13 mouse cellular contexts compared by ENCODE assay signal in genomic region chr3:157549758-157550600, GRCm38 (mm10). TPM values are rescaled to one million over a fixed set of nuclear protein-coding genes. Genes with fewer than 3 reads are reported as not detected.
DNase-seq lines count a peak whose midpoint lies in the region; ATAC-seq and TF ChIP-seq lines count a peak whose summit lies in the region.
"Had no signal": no experiment of that assay in that cellular context is flagged by ENCODE, and none has a peak within 500 bp of the region (broad histone marks: within the 10 kb centered on the region; RNA-seq: fewer than 3 reads in every experiment).

No protein-coding gene starts in this region.

- no peaks in the 10 kb centered on the region for H3K27me3 ChIP-seq in hindbrain, embryonic 11.5 days (ENCODE audit: control insufficient read depth, insufficient read depth, low read length)
- no peaks in the 10 kb centered on the region for H3K27me3 ChIP-seq in hindbrain, embryonic 13.5 days
- H3K27me3 ChIP-seq in midbrain, embryonic 12.5 days = no peaks in the 10 kb centered on the region
- H3K27me3 ChIP-seq in midbrain, postnatal 0 days (ENCODE audit: insufficient read depth, low read length) = no peaks in the 10 kb centered on the region
- no peaks in the 10 kb centered on the region for H3K27me3 ChIP-seq in forebrain, postnatal 0 days (ENCODE audit: insufficient read depth, low read length)
- H3K27me3 ChIP-seq in midbrain, embryonic 16.5 days (ENCODE audit: control insufficient read depth, insufficient read depth, low read depth, low read length) = no peaks in the 10 kb centered on the region
- H3K27me3 ChIP-seq: heart, embryonic 15.5 days had no signal

- H3K9ac ChIP-seq in hindbrain, embryonic 11.5 days (ENCODE audit: low read depth, low read length) = no peak overlapping the region
- no peak overlapping the region for H3K9ac ChIP-seq in hindbrain, embryonic 13.5 days
- H3K9ac ChIP-seq in midbrain, embryonic 12.5 days (replicated peaks) = no peak overlapping the region
- H3K9ac ChIP-seq in midbrain, postnatal 0 days (replicated peaks; ENCODE audit: low read length, poor library complexity, severe bottlenecking) = no peak overlapping the region
- no peak overlapping the region for H3K9ac ChIP-seq in forebrain, postnatal 0 days
- no peak overlapping the region for H3K9ac ChIP-seq in midbrain, embryonic 16.5 days (ENCODE audit: low read depth, low read length)
- H3K9ac ChIP-seq: heart, embryonic 15.5 days had no signal

- H3K4me2 ChIP-seq in hindbrain, embryonic 11.5 days (replicated peaks; ENCODE audit: low read depth, low read length) = no peak overlapping the region
- no peak overlapping the region for H3K4me2 ChIP-seq in hindbrain, embryonic 13.5 days
- H3K4me2 ChIP-seq in midbrain, embryonic 12.5 days (replicated peaks) = no peak overlapping the region
- no peak overlapping the region for H3K4me2 ChIP-seq in midbrain, postnatal 0 days (ENCODE audit: low read depth, low read length, poor library complexity, severe bottlenecking)
- H3K4me2 ChIP-seq in forebrain, postnatal 0 days (ENCODE audit: low read depth) = no peak overlapping the region
- H3K4me2 ChIP-seq in midbrain, embryonic 16.5 days (ENCODE audit: low read length) = no peak overlapping the region
- H3K4me2 ChIP-seq: heart, embryonic 15.5 days had no signal

- H3K4me1 ChIP-seq in hindbrain, embryonic 11.5 days (replicated peaks; ENCODE audit: control insufficient read depth, insufficient read depth, low read length) = no peaks in the 10 kb centered on the region
- H3K4me1 ChIP-seq in hindbrain, embryonic 13.5 days (replicated peaks) = no peaks in the 10 kb centered on the region
- no peaks in the 10 kb centered on the region for H3K4me1 ChIP-seq in midbrain, embryonic 12.5 days
- H3K4me1 ChIP-seq in midbrain, postnatal 0 days (ENCODE audit: insufficient read depth, low read length) = no peaks in the 10 kb centered on the region
- no peaks in the 10 kb centered on the region for H3K4me1 ChIP-seq in forebrain, postnatal 0 days (ENCODE audit: insufficient read depth)
- H3K4me1 ChIP-seq in midbrain, embryonic 16.5 days (ENCODE audit: control insufficient read depth, insufficient read depth, low read length) = no peaks in the 10 kb centered on the region
- H3K4me1 ChIP-seq: heart, embryonic 15.5 days had no signal

- H3K4me3 ChIP-seq in hindbrain, embryonic 11.5 days (ENCODE audit: low read depth, low read length) = no peak overlapping the region
- no peak overlapping the region for H3K4me3 ChIP-seq in hindbrain, embryonic 13.5 days
- no peak overlapping the region for H3K4me3 ChIP-seq in midbrain, embryonic 12.5 days
- H3K4me3 ChIP-seq in midbrain, postnatal 0 days (ENCODE audit: low read depth, low read length) = no peak overlapping the region
- no peak overlapping the region for H3K4me3 ChIP-seq in forebrain, postnatal 0 days (ENCODE audit: low read depth, low read length)
- no peak overlapping the region for H3K4me3 ChIP-seq in midbrain, embryonic 16.5 days (ENCODE audit: low read depth, low read length)
- H3K4me3 ChIP-seq: heart, embryonic 15.5 days had no signal

- no peaks in the 10 kb centered on the region for H3K36me3 ChIP-seq in hindbrain, embryonic 11.5 days (ENCODE audit: control insufficient read depth, insufficient read depth, low read length)
- H3K36me3 ChIP-seq in hindbrain, embryonic 13.5 days = peaks cover 45% of the 10 kb centered on the region
- peaks cover 40% of the 10 kb centered on the region for H3K36me3 ChIP-seq in midbrain, embryonic 12.5 days
- peaks cover 33% of the 10 kb centered on the region; the same call in 1 of the 2 replicates for H3K36me3 ChIP-seq in midbrain, postnatal 0 days (ENCODE audit: insufficient read depth, low read length)
- peaks cover 32% of the 10 kb centered on the region for H3K36me3 ChIP-seq in forebrain, postnatal 0 days (ENCODE audit: insufficient read depth)
- peaks cover 23% of the 10 kb centered on the region for H3K36me3 ChIP-seq in midbrain, embryonic 16.5 days (ENCODE audit: control insufficient read depth, insufficient read depth, low read length)

- no peak for TF ChIP-seq CTCF in midbrain, postnatal 0 days (IDR thresholded peaks at IDR 0.05)
- TF ChIP-seq CTCF in forebrain, postnatal 0 days (IDR thresholded peaks at IDR 0.05; ENCODE audit: low read depth) = no peak

- no peaks in the 10 kb centered on the region for H3K9me3 ChIP-seq in hindbrain, embryonic 11.5 days (ENCODE audit: control insufficient read depth, low read length)
- no peaks in the 10 kb centered on the region for H3K9me3 ChIP-seq in hindbrain, embryonic 13.5 days
- no peaks in the 10 kb centered on the region for H3K9me3 ChIP-seq in midbrain, embryonic 12.5 days
- H3K9me3 ChIP-seq in midbrain, postnatal 0 days (ENCODE audit: low read length) = no peaks in the 10 kb centered on the region
- H3K9me3 ChIP-seq in forebrain, postnatal 0 days (ENCODE audit: low read length) = no peaks in the 10 kb centered on the region
- no peaks in the 10 kb centered on the region for H3K9me3 ChIP-seq in midbrain, embryonic 16.5 days (replicated peaks; ENCODE audit: control insufficient read depth, low read length, poor library complexity, severe bottlenecking)
- H3K9me3 ChIP-seq: heart, embryonic 15.5 days had no signal

- ATAC-seq in hindbrain, embryonic 11.5 days (ENCODE audit: low FRiP score) = peak; percentile 54; the same call in 1 of the 2 replicates
- ATAC-seq in hindbrain, embryonic 13.5 days (ENCODE audit: low FRiP score) = no peak
- peak; percentile 49 for ATAC-seq in midbrain, embryonic 12.5 days (ENCODE audit: low FRiP score, low read depth)
- no peak for ATAC-seq in midbrain, postnatal 0 days (ENCODE audit: low FRiP score)
- peak; percentile 10; the same call in 1 of the 2 replicates for ATAC-seq in forebrain, postnatal 0 days
- 0 out of 2 replicates have a peak, but pooled peaks have one; percentile 21 for ATAC-seq in midbrain, embryonic 16.5 days
- ATAC-seq: lung, postnatal 0 days had no signal

- no peak for DNase-seq in hindbrain, embryonic 11.5 days (ENCODE audit: low spot score)
- DNase-seq in midbrain, postnatal 0 days (ENCODE audit: low spot score) = no peak
- DNase-seq in forebrain, postnatal 0 days = no peak
- DNase-seq in kidney, adult 18-20 months = no peak
- DNase-seq: cerebellum, adult 2 months; kidney, postnatal 25 days; left cerebral cortex, postnatal 4 days had no signal

- H3K27ac ChIP-seq in hindbrain, embryonic 11.5 days (ENCODE audit: low read depth, low read length) = no peak overlapping the region
- H3K27ac ChIP-seq in hindbrain, embryonic 13.5 days = no peak overlapping the region
- H3K27ac ChIP-seq in midbrain, embryonic 12.5 days (replicated peaks) = no peak overlapping the region
- no peak overlapping the region for H3K27ac ChIP-seq in midbrain, postnatal 0 days (ENCODE audit: low read depth, low read length)
- H3K27ac ChIP-seq in forebrain, postnatal 0 days (ENCODE audit: low read depth, low read length) = no peak overlapping the region
- H3K27ac ChIP-seq in midbrain, embryonic 16.5 days (ENCODE audit: low read length) = no peak overlapping the region
- H3K27ac ChIP-seq: heart, embryonic 15.5 days had no signal

- WGBS in hindbrain, embryonic 11.5 days = 97% methylated on average over 3 of the region's 3 CpGs
- WGBS in hindbrain, embryonic 13.5 days = 98% methylated on average over 3 of the region's 3 CpGs
- WGBS in midbrain, embryonic 12.5 days = 95% methylated on average over 3 of the region's 3 CpGs
- 90% methylated on average over 3 of the region's 3 CpGs for WGBS in midbrain, postnatal 0 days
- 96% methylated on average over 3 of the region's 3 CpGs for WGBS in forebrain, postnatal 0 days
- WGBS in midbrain, embryonic 16.5 days = 97% methylated on average over 3 of the region's 3 CpGs

RNA-seq across cellular contexts. Expression of gene Zranb2, which starts 16.0 kb away (rescaled TPM):
- 150 and 153 TPM in 2 replicates for polyA plus RNA-seq in hindbrain, embryonic 11.5 days (2014; fragmentation: Nextera tagmentation; extraction: Ambion mirVana)
- 118 TPM in 2 replicates for polyA plus RNA-seq in hindbrain, embryonic 13.5 days (2015; fragmentation: Nextera tagmentation; extraction: Ambion mirVana)
- 129 and 135 TPM in 2 replicates for polyA plus RNA-seq in midbrain, embryonic 12.5 days (2016; fragmentation: Nextera tagmentation; extraction: Ambion mirVana)
- total RNA-seq in midbrain, postnatal 0 days (2014; rRNA removed) = 68.7 and 103 TPM in 2 replicates
- 98.4 and 103 TPM in 2 replicates for polyA plus RNA-seq in midbrain, postnatal 0 days (2015; fragmentation: Nextera tagmentation; extraction: Ambion mirVana)
- 104 and 109 TPM in 2 replicates for total RNA-seq in forebrain, postnatal 0 days (2014; rRNA removed)
- 76.6 and 82.6 TPM in 2 replicates for polyA plus RNA-seq in forebrain, postnatal 0 days (2015; fragmentation: Nextera tagmentation; extraction: Ambion mirVana)
- 106 and 112 TPM in 2 replicates for polyA plus RNA-seq in midbrain, embryonic 16.5 days (2015; fragmentation: Nextera tagmentation; extraction: Ambion mirVana)

RNA-seq across cellular contexts. Expression of gene Ptger3, which starts 16.7 kb away (rescaled TPM):
- polyA plus RNA-seq in hindbrain, embryonic 11.5 days (2014; fragmentation: Nextera tagmentation; extraction: Ambion mirVana) = 1.7 and 2.1 TPM in 2 replicates
- polyA plus RNA-seq in hindbrain, embryonic 13.5 days (2015; fragmentation: Nextera tagmentation; extraction: Ambion mirVana) = 3.3 and 3.4 TPM in 2 replicates
- 1.6 and 2.7 TPM in 2 replicates for polyA plus RNA-seq in midbrain, embryonic 12.5 days (2016; fragmentation: Nextera tagmentation; extraction: Ambion mirVana)
- 9.4 and 10.1 TPM in 2 replicates for total RNA-seq in midbrain, postnatal 0 days (2014; rRNA removed)
- 6.6 and 7.8 TPM in 2 replicates for polyA plus RNA-seq in midbrain, postnatal 0 days (2015; fragmentation: Nextera tagmentation; extraction: Ambion mirVana)
- 9.6 and 9.8 TPM in 2 replicates for total RNA-seq in forebrain, postnatal 0 days (2014; rRNA removed)
- 6.2 and 9.0 TPM in 2 replicates for polyA plus RNA-seq in forebrain, postnatal 0 days (2015; fragmentation: Nextera tagmentation; extraction: Ambion mirVana)
- polyA plus RNA-seq in midbrain, embryonic 16.5 days (2015; fragmentation: Nextera tagmentation; extraction: Ambion mirVana) = 4.5 and 5.7 TPM in 2 replicates
- polyA plus RNA-seq: testis, adult 2 months had no signal

Comparison
In these comparisons a context has a peak if more than half of its experiments do, and no peak if none do; other contexts are left out.
1. ATAC-seq: peak in hindbrain, embryonic 11.5 days (single experiment), midbrain, embryonic 12.5 days (single experiment), forebrain, postnatal 0 days (single experiment) and midbrain, embryonic 16.5 days (single experiment); none in hindbrain, embryonic 13.5 days (single experiment) and midbrain, postnatal 0 days (single experiment).